Mouse (Mus musculus) heart, adult 18-20 months (tissue): ENCODE results near the gene Nkx6-2. TPM values are rescaled to one million over a fixed set of nuclear protein-coding genes. Genes with fewer than 3 reads are reported as not detected.

ENCODE experiments used
- DNase-seq, 2 experiments: peaks; one replicate each; pipeline ENCODE4 v3.0.0; 2021 to 2022; ENCODE audit warnings: mixed read lengths in 1 of 2
- long read RNA-seq, 2 experiments: library from polyadenylated mRNA; stranded (forward); transcript quantifications; one replicate each; pipeline ENCODE4 v2.0.0; 2021
- total RNA-seq, 2 experiments: library from RNA; stranded (reverse); gene quantifications; 2 replicates each; pipeline ENCODE4 v1.2.3; 2021

Gene Nkx6-2
- total RNA-seq, result under 1 TPM in 1 of 2 experiments, not detected in 1; 0.15 TPM
- long read RNA-seq, experiment 1, result 0 reads
- long read RNA-seq, experiment 2, result 0 reads

- DNase-seq, result peak; percentile 52 to 54
These were observed at the start of gene Nkx6-2 for GRCm38 (mm10) chr7:139582595-139582994. TSS of gene Nkx6-2 (minus strand) at chr7:139582797.

GRCm38 (mm10) chr7:139625156-139625555 lies 42.6 kb upstream of the Nkx6-2 start:
- DNase-seq, result no peak

- DNase-seq, result no peak
These were observed 40.0 kb upstream of the Nkx6-2 start for GRCm38 (mm10) chr7:139622568-139622967.

- DNase-seq, result peak; percentile 45 to 74
These were observed 33.5 kb upstream of the Nkx6-2 start for GRCm38 (mm10) chr7:139615767-139616766.

DNA sequence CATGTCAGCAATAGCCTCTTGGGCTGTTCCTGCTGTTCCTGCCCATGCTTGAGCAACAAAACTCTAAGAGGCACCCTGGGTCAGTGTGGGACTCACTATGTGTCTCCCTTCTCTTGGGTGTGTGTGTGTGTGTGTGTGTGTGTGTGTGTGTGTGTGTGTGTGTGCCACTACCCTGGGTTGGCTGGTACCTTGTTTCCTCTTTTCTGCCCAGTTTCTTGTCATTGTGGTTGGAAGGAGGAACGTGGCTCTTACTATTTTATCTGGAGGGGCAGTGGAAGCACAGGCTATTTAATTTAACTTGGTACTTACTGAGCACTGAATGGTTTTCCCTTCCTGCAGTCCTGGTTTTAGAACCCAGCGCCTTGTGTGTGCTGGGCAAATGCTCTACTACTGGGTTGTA lies 27.7 kb upstream of the Nkx6-2 start:
- no peak for DNase-seq

DNA sequence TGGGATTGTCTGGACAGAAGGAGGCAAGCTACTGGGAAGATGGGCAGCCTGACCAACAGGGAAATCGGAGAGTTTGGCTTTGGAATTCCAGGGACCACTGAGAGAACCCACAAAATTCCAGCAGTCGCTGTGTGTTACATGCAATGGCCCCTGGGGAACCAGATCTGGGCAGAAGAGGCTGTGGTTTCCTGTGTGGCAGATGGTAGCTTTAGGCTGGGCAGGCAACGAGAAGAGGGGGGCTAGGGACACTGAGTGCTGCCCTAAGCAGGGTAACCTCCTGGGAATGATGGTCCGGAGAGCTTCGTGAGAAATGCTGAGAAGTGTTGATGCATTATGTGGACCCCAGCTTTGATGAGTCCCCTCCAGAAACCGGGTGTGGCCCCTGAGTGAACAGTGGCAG lies 13.3 kb upstream of the Nkx6-2 start:
- DNase-seq, result no peak

DNA sequence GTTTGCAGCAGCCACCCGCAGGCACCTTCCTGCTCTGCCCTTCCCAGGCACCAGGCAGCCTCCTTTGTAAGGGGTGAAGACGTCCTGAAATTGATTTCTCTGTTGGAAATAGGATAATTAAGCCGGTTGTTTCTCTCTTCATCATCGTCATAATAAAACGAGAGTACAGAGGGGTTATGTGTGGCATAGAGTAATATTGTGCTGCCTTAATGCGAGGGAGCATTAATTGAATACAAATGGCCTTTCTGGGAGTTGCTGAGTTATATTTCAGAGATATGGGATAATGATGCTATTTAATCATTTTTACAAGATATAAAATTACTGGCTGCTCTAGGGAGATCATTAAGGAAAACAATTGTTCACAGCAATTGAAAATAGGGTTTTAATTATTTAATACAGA lies 12.7 kb upstream of the Nkx6-2 start:
- no peak for DNase-seq

GRCm38 (mm10) chr7:139591311-139591710 lies 8.7 kb upstream of the Nkx6-2 start:
- no peak for DNase-seq

DNA sequence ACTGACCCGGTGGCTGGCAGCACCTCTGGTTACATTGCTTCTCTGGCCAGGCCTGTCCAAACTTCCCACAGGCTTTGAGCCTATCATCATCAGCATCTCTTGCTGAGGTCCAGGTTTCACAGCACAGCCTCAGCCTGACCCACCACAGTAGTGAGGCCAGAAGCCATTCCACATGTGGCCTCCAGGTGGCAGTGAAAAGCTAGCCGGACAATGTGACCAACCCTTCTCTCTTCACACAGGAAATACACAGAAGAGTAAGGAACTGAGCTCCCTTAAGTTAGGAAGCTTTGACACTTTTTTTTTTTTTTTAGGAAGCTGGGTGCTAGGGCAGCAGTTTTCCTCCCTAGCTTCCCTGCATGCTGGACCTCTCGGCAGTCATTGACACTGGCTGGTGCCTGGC lies 7.7 kb upstream of the Nkx6-2 start:
- DNase-seq, result peak; percentile 22 to 30

DNA sequence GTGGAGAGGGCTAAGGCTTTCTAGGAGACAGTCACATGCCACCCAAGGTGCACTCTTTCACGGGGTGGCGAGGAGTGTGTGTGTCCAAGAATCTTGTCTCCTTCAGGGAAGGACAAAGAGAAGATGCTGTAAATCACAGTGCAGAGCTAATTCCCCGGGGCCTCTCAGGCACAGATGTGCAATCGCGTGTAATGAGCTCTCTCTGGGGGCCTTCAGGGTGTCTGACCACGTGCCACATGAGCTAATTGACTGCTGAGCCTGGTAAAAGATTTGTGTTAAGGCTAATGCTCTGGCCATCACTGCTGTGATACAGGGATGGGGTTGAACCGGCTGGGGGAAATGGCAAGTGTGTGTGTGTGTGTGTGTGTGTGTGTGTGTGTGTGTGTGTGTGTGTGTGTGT lies 5.3 kb upstream of the Nkx6-2 start:
- no peak for DNase-seq

DNA sequence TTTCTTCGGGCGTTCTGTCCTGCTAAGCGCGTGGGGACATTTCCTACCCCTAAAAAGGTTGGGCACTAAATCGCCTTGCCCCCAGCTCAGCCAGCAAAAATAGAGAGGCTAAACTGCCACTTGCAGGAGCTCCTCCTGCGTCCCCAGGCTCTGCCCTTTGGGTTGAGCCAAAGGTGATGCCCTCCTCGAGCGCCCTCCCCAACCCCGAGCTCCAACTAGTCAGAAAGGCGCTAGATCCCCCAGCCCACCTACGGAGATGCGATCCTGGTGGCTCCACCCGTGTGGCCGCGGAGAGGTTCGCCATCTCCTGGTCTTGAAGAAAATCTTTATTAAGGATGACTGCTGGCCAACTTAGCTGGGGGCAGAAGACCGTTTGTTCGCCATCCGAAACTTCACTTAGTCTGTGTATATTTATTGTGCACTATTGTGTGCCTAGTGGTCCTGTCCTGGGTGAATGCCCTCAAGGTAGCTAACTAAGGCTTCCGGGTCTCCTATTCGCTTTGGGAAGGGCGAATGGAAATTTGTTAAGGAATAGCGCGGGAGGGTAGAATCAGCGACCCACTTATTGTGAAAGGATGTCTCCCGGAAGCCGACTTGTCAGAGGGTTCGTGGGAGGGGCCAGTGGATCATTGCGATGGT lies 2.7 kb upstream of the Nkx6-2 start:
- DNase-seq, result no peak

- peak in 1 of 2 experiments; percentile 26 for DNase-seq
These were observed 1.9 kb upstream of the Nkx6-2 start for GRCm38 (mm10) chr7:139584221-139585175.

DNA sequence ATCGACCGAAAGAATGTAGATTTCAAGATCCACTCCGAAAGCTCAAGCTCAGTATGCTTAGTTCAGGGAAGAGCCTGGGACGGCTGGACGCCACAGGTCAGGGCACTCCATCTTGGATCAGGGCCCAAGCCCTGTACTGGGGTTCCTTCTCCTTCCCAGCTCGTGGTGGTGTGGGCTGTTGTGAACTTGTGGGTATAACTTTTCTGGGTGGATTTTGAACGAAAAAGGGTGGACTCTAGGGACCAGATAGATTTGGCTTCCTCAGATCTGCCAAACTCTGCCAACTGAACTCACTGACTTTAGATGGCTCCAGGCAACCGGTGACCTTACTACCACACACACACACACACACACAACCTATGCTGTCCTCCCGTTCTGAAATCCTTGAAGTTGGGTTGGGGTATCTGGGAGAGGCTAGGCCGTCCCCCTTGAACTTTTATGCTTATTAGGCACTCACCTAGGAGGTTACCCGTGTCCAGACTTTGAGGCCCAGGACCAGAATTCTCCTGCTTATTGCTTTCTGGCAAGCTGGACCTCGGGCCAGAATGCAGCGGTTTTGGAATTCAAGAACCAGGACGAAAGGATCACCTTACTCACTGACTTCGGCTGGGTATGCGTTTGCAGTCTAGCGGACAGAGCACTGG lies 619 bp upstream of the Nkx6-2 start:
- DNase-seq, result no peak

- DNase-seq, result peak in 1 of 2 experiments; percentile 26
These were observed 611 bp downstream of the Nkx6-2 start for GRCm38 (mm10) chr7:139581801-139582571.

DNA sequence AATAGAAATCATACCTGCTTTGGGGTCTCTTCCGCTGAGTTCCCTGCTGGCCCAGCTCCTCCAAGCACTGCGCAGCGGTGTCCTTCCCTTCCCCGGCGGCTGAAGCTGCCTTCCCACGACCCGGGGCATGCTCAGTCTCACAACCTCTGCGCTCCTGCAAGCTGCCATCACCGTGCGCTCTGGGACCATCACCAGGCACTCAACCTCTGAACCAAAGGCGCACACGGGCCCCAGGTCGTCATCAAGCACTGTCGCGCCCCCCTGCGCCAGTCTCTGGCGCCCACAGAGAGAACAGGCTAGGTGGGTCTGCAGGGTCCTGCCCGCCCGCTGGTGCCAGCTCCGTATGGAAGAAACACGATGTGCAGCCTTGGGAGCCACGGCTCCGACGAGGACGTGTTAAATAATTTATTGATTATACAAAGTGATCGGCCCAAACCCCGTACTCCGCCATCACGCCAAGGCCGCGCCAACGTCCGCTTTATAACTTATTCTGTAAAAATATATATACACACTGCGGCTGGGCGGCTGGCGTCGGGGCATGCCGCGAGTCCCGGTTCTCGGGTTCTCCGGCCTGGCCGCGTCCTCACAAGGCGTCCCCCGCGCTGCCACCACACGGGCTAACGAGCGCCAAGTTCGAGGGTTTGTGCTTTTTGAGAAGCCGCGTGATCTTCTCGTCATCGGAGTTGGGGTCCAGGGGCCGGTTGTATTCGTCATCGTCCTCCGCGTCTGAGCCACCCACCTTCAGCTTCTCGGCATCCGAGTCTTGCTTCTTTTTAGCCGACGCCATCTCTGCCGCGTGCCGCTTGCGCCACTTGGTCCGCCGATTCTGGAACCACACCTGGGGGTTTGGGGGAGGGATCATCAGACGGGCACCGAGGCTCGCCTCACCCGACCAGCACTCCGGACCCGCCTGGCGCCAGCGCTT lies 1.5 kb downstream of the Nkx6-2 start:
- peak in 1 of 2 experiments; percentile 15 for DNase-seq

GRCm38 (mm10) chr7:139579261-139579905 lies 3.2 kb downstream of the Nkx6-2 start:
- DNase-seq, result no peak

- no peak for DNase-seq
These were observed 6.4 kb downstream of the Nkx6-2 start for GRCm38 (mm10) chr7:139576064-139576686.

DNA sequence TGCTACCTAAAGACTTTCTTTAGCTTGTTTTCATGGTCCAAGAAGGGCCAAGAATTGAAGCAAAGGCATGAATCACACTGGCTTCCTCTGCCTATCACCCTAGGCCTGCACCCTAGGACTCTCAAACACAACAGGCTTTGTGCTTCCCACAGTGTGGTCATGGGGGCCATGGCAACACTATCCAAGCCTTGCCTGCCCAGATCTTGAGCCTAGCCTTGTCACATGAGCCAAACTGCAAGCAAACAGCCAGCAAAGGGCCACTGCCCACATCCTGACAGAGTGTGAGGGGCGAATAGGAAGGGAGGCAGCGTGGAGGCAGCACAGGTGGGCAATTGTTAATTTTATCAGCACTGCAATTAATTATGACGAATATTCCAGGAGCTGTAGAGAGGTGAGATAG lies 9.9 kb downstream of the Nkx6-2 start:
- no peak for DNase-seq
